Mouse (Mus musculus) liver, embryonic 16.5 days (tissue): ENCODE measurements around the gene Tesk2. TPM values are rescaled to one million over a fixed set of nuclear protein-coding genes. Genes with fewer than 3 reads are reported as not detected.

Experiments used
- ATAC-seq: fragments of 200-750 bp; cut with Nextera tagmentation; 2 replicates; pipeline ENCODE4 v1.8.0; 2017; ENCODE audit warnings: low read depth, mild to moderate bottlenecking, moderate number of reproducible peaks, moderate library complexity
- H3K27ac ChIP-seq: fragments of 300-500 bp; sonication (generic); 2 replicates; pipeline ENCODE4 v1.5.1; 2014; ENCODE audit warnings: mild to moderate bottlenecking, low read length
- H3K27me3 ChIP-seq: fragments of 300-500 bp; sonication (generic); 2 replicates; pipeline ENCODE4 v1.6.1; 2014; ENCODE audit warnings: low read depth, low read length, mixed read lengths; ENCODE audit not compliant: control insufficient read depth, insufficient read depth
- H3K36me3 ChIP-seq: fragments of 300-500 bp; sonication (generic); 2 replicates; pipeline ENCODE4 v1.6.1; 2014; ENCODE audit warnings: mild to moderate bottlenecking; ENCODE audit not compliant: control insufficient read depth, insufficient read depth
- H3K4me1 ChIP-seq: fragments of 300-500 bp; sonication (generic); 2 replicates; pipeline ENCODE4 v1.6.1; 2014; ENCODE audit warnings: low read depth, low read length, mixed read lengths; ENCODE audit not compliant: control insufficient read depth
- H3K4me2 ChIP-seq: fragments of 300-500 bp; sonication (generic); 2 replicates; pipeline ENCODE4 v1.6.1; 2014; ENCODE audit warnings: low read depth, low read length, mixed read lengths
- H3K4me3 ChIP-seq: fragments of 300-500 bp; sonication (generic); 2 replicates; pipeline ENCODE4 v1.5.1; 2014; ENCODE audit warnings: low read depth, mild to moderate bottlenecking, low read length
- H3K9ac ChIP-seq: fragments of 300-500 bp; sonication (generic); 2 replicates; pipeline ENCODE4 v1.6.1; 2014; ENCODE audit warnings: low read depth, low read length
- H3K9me3 ChIP-seq: fragments of 300-500 bp; sonication (generic); replicated peaks from 2 replicates; pipeline ENCODE4 v1.6.1; 2016; ENCODE audit warnings: low read length; ENCODE audit not compliant: control insufficient read depth
- WGBS: fragments of 180-500 bp; shearing (Covaris S2); extraction: QIAGEN DNeasy Blood & Tissue Kit; methylation state at CpG from one replicate; pipeline ENCODE4 v1.1.7; 2014; ENCODE audit not compliant: insufficient replicate concordance; 5-methylcytosine and 5-hydroxymethylcytosine counted together
- polyA plus RNA-seq: library from polyadenylated mRNA; unstranded; fragments of >200 nt; fragmentation: Nextera tagmentation; extraction: Ambion mirVana; gene quantifications from 2 replicates; pipeline ENCODE4 v1.2.1, GENCODE M21; 2015

Tesk2 gene
- polyA plus RNA-seq, 1 experiment from 2014 or later, result 5.9 TPM

GRCm38 (mm10) chr4:116729532-116729931 lies 8.8 kb downstream of the Tesk2 start:
- Histone ChIP-seq H3K9me3 (no peaks in the 10 kb centered on the region), H3K27me3 (no peaks in the 10 kb centered on the region), H3K27ac (no peak overlapping the region), H3K4me3 (no peak overlapping the region), H3K4me2 (no peak overlapping the region), H3K4me1 (no peaks in the 10 kb centered on the region; the same call in 1 of the 2 replicates), H3K9ac (no peak overlapping the region), H3K36me3 (no peaks in the 10 kb centered on the region)
- ATAC-seq, result no peak
- 71% methylated on average over 3 of the region's 3 CpGs for WGBS

GRCm38 (mm10) chr4:116731077-116731476 lies 10.3 kb downstream of the Tesk2 start:
- 53% methylated on average over 9 of the region's 9 CpGs for WGBS
- ATAC-seq, result no peak
- Histone ChIP-seq H3K36me3 (no peaks in the 10 kb centered on the region), H3K27ac (no peak overlapping the region), H3K9me3 (no peaks in the 10 kb centered on the region), H3K4me1 (no peaks in the 10 kb centered on the region; the same call in 1 of the 2 replicates), H3K9ac (no peak overlapping the region), H3K27me3 (no peaks in the 10 kb centered on the region), H3K4me3 (no peak overlapping the region), H3K4me2 (no peak overlapping the region)

GRCm38 (mm10) chr4:116732355-116732754 lies 11.6 kb downstream of the Tesk2 start:
- H3K9ac ChIP-seq, result no peak overlapping the region
- no peaks in the 10 kb centered on the region for H3K36me3 ChIP-seq
- ATAC-seq, result no peak
- no peak overlapping the region for H3K4me2 ChIP-seq
- H3K9me3 ChIP-seq, result no peaks in the 10 kb centered on the region
- H3K27me3 ChIP-seq, result no peaks in the 10 kb centered on the region
- no peak overlapping the region for H3K27ac ChIP-seq
- H3K4me1 ChIP-seq, result no peaks in the 10 kb centered on the region; the same call in 1 of the 2 replicates
- H3K4me3 ChIP-seq, result no peak overlapping the region
- 59% methylated on average over 5 of the region's 5 CpGs for WGBS

DNA sequence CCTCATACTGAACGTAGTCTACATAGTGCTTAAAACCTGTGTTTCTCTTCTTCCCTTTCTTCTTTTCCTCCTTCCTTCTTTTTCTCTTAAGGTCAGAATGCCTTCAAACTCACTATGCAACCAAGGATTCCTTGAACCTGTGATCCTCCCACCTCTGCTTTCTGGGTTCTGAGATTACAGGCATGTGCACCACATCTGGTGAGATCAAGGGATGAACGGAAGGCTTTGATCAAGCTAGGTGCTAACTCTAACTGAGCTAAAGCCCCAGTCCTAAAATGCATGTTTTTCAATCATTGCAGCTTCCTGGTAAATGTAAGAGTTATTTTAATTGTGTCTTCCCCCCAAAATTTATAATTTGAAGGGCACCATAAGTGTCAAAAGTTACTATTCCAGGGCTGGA lies 14.2 kb downstream of the Tesk2 start:
- H3K9ac ChIP-seq, result no peak overlapping the region
- no peaks in the 10 kb centered on the region for H3K9me3 ChIP-seq
- WGBS, result 56% methylated on average over 2 of the region's 2 CpGs
- no peak overlapping the region for H3K4me2 ChIP-seq
- H3K27me3 ChIP-seq, result no peaks in the 10 kb centered on the region
- H3K36me3 ChIP-seq, result no peaks in the 10 kb centered on the region
- H3K4me1 ChIP-seq, result no peaks in the 10 kb centered on the region
- ATAC-seq, result no peak
- no peak overlapping the region for H3K4me3 ChIP-seq
- no peak overlapping the region for H3K27ac ChIP-seq

GRCm38 (mm10) chr4:116738972-116739751 lies 18.4 kb downstream of the Tesk2 start:
- Histone ChIP-seq H3K4me1 (no peaks in the 10 kb centered on the region), H3K27me3 (no peaks in the 10 kb centered on the region), H3K4me3 (no peak overlapping the region), H3K4me2 (no peak overlapping the region), H3K9ac (no peak overlapping the region), H3K27ac (no peak overlapping the region), H3K36me3 (no peaks in the 10 kb centered on the region), H3K9me3 (no peaks in the 10 kb centered on the region)
- ATAC-seq, result no peak
- WGBS, result 45% methylated on average over 9 of the region's 9 CpGs

GRCm38 (mm10) chr4:116749750-116750149 lies 29.0 kb downstream of the Tesk2 start:
- no peaks in the 10 kb centered on the region for H3K9me3 ChIP-seq
- no peak overlapping the region for H3K4me3 ChIP-seq
- H3K27ac ChIP-seq, result no peak overlapping the region
- H3K27me3 ChIP-seq, result no peaks in the 10 kb centered on the region
- no peak overlapping the region for H3K9ac ChIP-seq
- H3K36me3 ChIP-seq, result no peaks in the 10 kb centered on the region
- WGBS, result 65% methylated on average over 2 of the region's 2 CpGs
- ATAC-seq, result no peak
- no peaks in the 10 kb centered on the region; the same call in 1 of the 2 replicates for H3K4me1 ChIP-seq
- H3K4me2 ChIP-seq, result no peak overlapping the region

DNA sequence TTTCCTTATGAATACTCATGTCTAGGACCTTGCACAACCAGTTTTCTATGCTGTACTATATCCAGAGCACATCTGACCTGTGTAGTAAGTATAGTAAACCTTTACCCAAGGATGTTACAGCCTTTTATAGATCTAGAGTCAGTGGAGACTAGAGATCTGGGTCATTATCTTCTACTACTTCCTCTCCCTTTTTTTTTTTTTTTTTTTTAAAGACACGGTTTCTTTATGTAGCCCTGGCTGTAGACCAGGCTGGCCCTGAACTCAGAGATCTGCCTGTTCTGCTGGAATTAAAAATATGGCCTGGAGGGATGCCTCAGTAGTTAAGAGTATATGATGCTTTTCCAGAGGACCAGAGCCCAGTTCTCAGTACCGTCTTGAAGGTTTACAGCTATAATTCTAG lies 41.2 kb downstream of the Tesk2 start:
- Histone ChIP-seq H3K4me1 (no peaks in the 10 kb centered on the region; the same call in 1 of the 2 replicates), H3K9ac (no peak overlapping the region), H3K4me3 (no peak overlapping the region), H3K36me3 (no peaks in the 10 kb centered on the region), H3K9me3 (no peaks in the 10 kb centered on the region), H3K27ac (no peak overlapping the region), H3K27me3 (no peaks in the 10 kb centered on the region), H3K4me2 (no peak overlapping the region)
- WGBS, result 40% methylated on average over 2 of the region's 2 CpGs
- no peak for ATAC-seq

DNA sequence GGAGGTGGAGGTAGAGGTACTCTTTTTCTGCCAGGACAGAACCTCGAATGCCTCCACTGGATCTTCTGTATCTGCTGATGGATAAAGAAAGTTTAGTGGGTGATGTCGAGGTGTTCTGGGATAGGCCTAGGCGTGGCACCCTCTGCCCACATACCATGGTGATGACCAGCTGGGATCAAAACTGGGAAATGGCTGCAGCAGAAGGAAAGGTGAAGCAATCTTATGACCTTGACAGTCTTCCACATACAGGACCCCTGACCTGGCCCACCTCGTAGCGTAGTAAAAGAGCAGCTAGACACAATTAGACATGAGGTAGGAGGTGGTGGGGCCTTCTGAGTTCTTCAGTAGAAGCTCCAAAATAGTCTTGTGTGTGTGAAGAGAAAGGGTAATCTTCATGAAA lies 43.3 kb downstream of the Tesk2 start:
- 67% methylated on average over 5 of the region's 5 CpGs for WGBS
- Histone ChIP-seq H3K4me1 (no peaks in the 10 kb centered on the region; the same call in none of the 2 replicates), H3K4me2 (no peak overlapping the region), H3K9me3 (no peaks in the 10 kb centered on the region), H3K36me3 (no peaks in the 10 kb centered on the region), H3K9ac (no peak overlapping the region), H3K27me3 (no peaks in the 10 kb centered on the region), H3K4me3 (no peak overlapping the region), H3K27ac (no peak overlapping the region)
- ATAC-seq, result no peak

GRCm38 (mm10) chr4:116768510-116768909 lies 47.8 kb downstream of the Tesk2 start:
- Histone ChIP-seq H3K9me3 (no peaks in the 10 kb centered on the region), H3K4me3 (no peak overlapping the region), H3K36me3 (no peaks in the 10 kb centered on the region), H3K27ac (no peak overlapping the region), H3K4me2 (no peak overlapping the region), H3K9ac (no peak overlapping the region), H3K27me3 (no peaks in the 10 kb centered on the region), H3K4me1 (no peaks in the 10 kb centered on the region; the same call in 1 of the 2 replicates)
- no peak for ATAC-seq
- WGBS, result 65% methylated on average over 5 of the region's 5 CpGs
